Mouse (Mus musculus): ENCODE results near the gene Fam47e. TPM values are rescaled to one million over a fixed set of nuclear protein-coding genes. Genes with fewer than 3 reads are reported as not detected.

Fam47e gene
- polyA plus RNA-seq, 1 experiment from 2014 or later: not detected

DNA sequence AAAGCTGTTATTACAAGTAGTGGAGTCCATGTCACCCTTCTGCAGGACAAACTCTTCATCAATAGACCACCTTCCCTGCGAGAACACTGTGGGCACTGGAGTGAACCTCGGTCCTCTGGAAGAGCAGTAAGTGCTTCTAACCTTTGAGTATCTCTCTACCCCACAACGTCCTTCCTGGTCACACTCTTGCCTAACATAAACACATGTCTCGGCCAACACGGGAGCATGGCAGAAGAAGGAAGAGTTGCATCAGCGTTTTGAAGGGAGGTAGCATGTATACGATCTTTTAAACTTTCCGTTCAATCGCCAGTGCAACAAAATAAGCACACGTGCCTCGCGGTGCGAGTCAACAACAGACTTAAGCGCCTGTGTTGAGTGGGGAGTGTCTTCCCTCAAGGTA is 24.7 kb downstream of the Fam47e start:
- WGBS: 89% methylated on average over 14 of the region's 14 CpGs
- H3K27ac ChIP-seq (ENCODE audit: low read depth, low read length): no peak overlapping the region

DNA sequence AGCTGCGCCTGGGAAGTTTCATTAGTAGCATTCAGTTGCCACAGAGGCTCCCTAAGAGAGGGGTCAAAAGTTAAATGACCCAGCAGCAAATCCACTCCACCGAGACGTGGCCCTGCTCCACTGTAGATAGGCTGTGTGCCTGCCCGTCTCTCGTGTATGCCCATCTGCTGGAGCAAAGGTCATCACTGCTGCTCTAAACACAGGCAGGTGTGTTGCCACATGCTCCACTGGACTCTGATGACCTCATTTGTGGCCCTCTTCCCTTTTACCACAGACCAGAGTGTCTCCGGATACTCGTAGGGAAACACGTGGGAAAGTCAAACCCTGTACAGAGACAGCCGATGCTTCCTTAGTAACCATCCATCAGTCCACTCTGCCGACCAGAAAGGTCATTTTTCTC is 31.1 kb downstream of the Fam47e start:
- H3K4me2 ChIP-seq (replicated peaks; ENCODE audit: low read depth, low read length): no peak overlapping the region
- no peak overlapping the region for H3K4me3 ChIP-seq (ENCODE audit: low read depth, low read length)
- H3K4me1 ChIP-seq (replicated peaks; ENCODE audit: control insufficient read depth, insufficient read depth, low read length): no peaks in the 10 kb centered on the region
- WGBS: 46% methylated on average over 10 of the region's 10 CpGs
- DNase-seq (ENCODE audit: low spot score): no peak
- no peak overlapping the region for H3K27ac ChIP-seq (ENCODE audit: low read depth, low read length)
- no peaks in the 10 kb centered on the region for H3K9me3 ChIP-seq (ENCODE audit: control insufficient read depth, low read length)
- no peaks in the 10 kb centered on the region for H3K27me3 ChIP-seq (ENCODE audit: control insufficient read depth, insufficient read depth, low read length)
- no peak for ATAC-seq (ENCODE audit: low FRiP score)
- H3K36me3 ChIP-seq (ENCODE audit: control insufficient read depth, insufficient read depth, low read length): no peaks in the 10 kb centered on the region
- no peak overlapping the region for H3K9ac ChIP-seq (ENCODE audit: low read depth, low read length)

More for the DNA sequence above, 24.7 kb downstream of the Fam47e start:
- no peaks in the 10 kb centered on the region for H3K9me3 ChIP-seq (ENCODE audit: control insufficient read depth, low read length)
- H3K4me1 ChIP-seq (replicated peaks; ENCODE audit: control insufficient read depth, insufficient read depth, low read length): no peaks in the 10 kb centered on the region
- ATAC-seq (ENCODE audit: low FRiP score) (no peak), DNase-seq (ENCODE audit: low spot score) (no peak)
- H3K4me3 ChIP-seq (ENCODE audit: low read depth, low read length): no peak overlapping the region
- no peak overlapping the region for H3K9ac ChIP-seq (ENCODE audit: low read depth, low read length)
- H3K4me2 ChIP-seq (replicated peaks; ENCODE audit: low read depth, low read length): no peak overlapping the region
- no peaks in the 10 kb centered on the region for H3K36me3 ChIP-seq (ENCODE audit: control insufficient read depth, insufficient read depth, low read length)
- H3K27me3 ChIP-seq (ENCODE audit: control insufficient read depth, insufficient read depth, low read length): no peaks in the 10 kb centered on the region

DNA sequence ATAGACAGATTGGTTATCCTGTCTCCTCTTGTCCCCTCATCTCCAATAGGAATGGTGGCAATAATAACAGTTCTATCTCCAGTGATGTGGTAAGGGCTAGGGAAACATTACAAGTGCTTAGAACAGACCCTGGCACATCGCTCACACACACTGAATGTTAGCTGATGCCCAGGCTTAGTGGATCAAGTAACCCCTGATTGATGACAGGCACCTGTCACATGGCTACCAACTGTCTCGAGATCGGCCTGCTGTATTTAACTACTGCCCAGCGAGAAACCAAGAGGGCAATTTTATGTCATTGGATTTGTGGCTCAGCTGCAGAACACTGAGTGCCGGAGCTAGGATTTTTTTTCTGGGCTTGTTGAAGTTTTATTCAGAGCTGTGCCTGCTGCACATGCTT is 40.2 kb downstream of the Fam47e start:
- no peak for DNase-seq (ENCODE audit: low spot score)
- H3K27ac ChIP-seq (ENCODE audit: low read depth, low read length): no peak overlapping the region

DNA sequence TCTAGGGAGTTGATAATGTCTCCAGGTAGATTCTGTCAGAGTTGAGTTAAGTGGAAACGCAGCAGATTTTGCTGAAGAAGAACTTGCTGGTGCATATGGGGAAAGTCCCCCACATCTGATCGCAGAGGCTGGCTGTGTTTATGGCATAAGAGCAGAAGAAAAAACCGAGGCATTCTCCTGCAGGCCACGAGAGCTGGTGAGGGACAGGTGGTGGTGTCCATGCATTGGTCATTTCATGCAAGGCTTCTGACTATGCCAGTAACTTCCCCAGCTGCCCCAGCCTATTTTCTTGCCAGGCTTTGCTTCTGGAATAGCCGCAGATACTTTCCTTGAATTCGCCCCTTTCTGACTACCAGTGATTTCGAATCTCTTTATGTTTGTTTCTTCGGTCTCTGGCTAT is 42.0 kb downstream of the Fam47e start:
- ATAC-seq (ENCODE audit: low FRiP score): no peak

More for the DNA sequence above, 40.2 kb downstream of the Fam47e start:
- Histone ChIP-seq H3K36me3 (ENCODE audit: control insufficient read depth, insufficient read depth, low read length) (no peaks in the 10 kb centered on the region), H3K4me1 (replicated peaks; ENCODE audit: control insufficient read depth, insufficient read depth, low read length) (no peaks in the 10 kb centered on the region), H3K4me3 (ENCODE audit: low read depth, low read length) (no peak overlapping the region), H3K9me3 (ENCODE audit: control insufficient read depth, low read length) (no peaks in the 10 kb centered on the region), H3K9ac (ENCODE audit: low read depth, low read length) (no peak overlapping the region), H3K4me2 (replicated peaks; ENCODE audit: low read depth, low read length) (no peak overlapping the region), H3K27me3 (ENCODE audit: control insufficient read depth, insufficient read depth, low read length) (no peaks in the 10 kb centered on the region)
- ATAC-seq (ENCODE audit: low FRiP score): no peak
- WGBS: 87% methylated on average over 5 of the region's 5 CpGs

GRCm38 (mm10) chr5:92599030-92599429 is 44.2 kb downstream of the Fam47e start:
- 88% methylated on average over 10 of the region's 10 CpGs for WGBS
- DNase-seq (ENCODE audit: low spot score): no peak
- H3K4me1 ChIP-seq (replicated peaks; ENCODE audit: control insufficient read depth, insufficient read depth, low read length): no peaks in the 10 kb centered on the region

More for the DNA sequence above, 42.0 kb downstream of the Fam47e start:
- H3K27me3 ChIP-seq (ENCODE audit: control insufficient read depth, insufficient read depth, low read length): no peaks in the 10 kb centered on the region
- H3K27ac ChIP-seq (ENCODE audit: low read depth, low read length): no peak overlapping the region
- H3K4me2 ChIP-seq (replicated peaks; ENCODE audit: low read depth, low read length): no peak overlapping the region
- no peak overlapping the region for H3K9ac ChIP-seq (ENCODE audit: low read depth, low read length)
- H3K4me1 ChIP-seq (replicated peaks; ENCODE audit: control insufficient read depth, insufficient read depth, low read length): no peaks in the 10 kb centered on the region
- H3K36me3 ChIP-seq (ENCODE audit: control insufficient read depth, insufficient read depth, low read length): no peaks in the 10 kb centered on the region
- WGBS: 89% methylated on average over 8 of the region's 8 CpGs
- no peaks in the 10 kb centered on the region for H3K9me3 ChIP-seq (ENCODE audit: control insufficient read depth, low read length)
- DNase-seq (ENCODE audit: low spot score): no peak
- H3K4me3 ChIP-seq (ENCODE audit: low read depth, low read length): no peak overlapping the region

DNA sequence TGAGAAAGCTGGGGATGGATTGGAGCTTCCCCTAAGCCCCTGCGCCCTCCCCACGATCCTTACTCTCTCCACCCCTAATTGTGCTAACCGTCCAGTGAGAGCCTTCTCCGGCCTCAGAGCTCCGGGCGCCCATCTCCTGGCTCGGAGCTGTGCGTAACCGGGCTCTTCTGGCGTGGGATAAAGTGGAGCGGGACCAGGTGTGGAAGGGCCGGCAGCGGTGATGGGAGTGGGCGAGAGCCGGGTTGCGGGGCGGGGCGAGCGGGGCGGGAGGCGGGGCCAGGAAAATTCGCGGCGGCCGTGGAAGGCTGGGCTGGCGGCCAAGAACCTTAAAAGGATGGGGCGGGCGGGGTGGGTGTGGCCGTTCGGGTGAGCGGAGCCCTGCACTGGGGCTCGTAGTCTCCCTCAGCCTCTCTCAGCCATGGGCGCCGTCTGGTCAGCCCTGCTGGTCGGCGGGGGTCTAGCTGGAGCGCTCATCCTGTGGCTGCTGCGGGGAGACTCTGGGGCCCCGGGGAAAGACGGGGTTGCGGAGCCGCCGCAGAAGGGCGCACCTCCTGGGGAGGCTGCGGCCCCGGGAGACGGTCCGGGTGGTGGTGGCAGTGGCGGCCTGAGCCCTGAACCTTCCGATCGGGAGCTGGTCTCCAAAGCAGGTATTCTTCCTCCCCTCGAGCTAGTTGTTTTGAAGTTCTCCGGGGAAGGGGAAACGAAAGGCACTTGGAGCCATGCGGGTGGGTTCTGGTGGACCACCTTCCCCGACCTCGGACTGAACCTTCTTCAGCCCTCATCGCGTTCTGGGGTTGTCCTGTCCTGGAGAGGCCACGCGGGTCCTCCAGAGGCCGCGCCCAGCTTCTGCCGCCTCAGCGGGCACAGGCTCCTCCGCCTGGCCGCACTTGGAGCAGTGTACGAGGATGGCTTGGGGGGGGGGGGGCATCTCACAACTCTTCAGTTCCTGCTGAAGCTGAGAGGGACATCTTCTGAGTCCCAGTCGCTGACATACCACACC is 48.1 kb downstream of the Fam47e start, which contains the start of gene Stbd1:
TSS of gene Stbd1 (plus strand) at position 351 of the 1,000 bp plus-strand sequence.
- peak within 1 kb of the TSS; percentile 96 for H3K4me2 ChIP-seq (replicated peaks; ENCODE audit: low read depth, low read length)
- H3K27ac ChIP-seq (ENCODE audit: low read depth, low read length): no peak within 1 kb of the TSS
- no peaks in the 10 kb centered on the region for H3K36me3 ChIP-seq (ENCODE audit: control insufficient read depth, insufficient read depth, low read length)
- peaks cover 3% of the 10 kb centered on the region; the same call in 1 of the 2 replicates for H3K27me3 ChIP-seq (ENCODE audit: control insufficient read depth, insufficient read depth, low read length)
- WGBS: 1% methylated on average over 60 of the region's 69 CpGs
- ATAC-seq (ENCODE audit: low FRiP score): peak; percentile 95
- H3K9ac ChIP-seq (ENCODE audit: low read depth, low read length): peak within 1 kb of the TSS; percentile 62
- peak within 1 kb of the TSS; percentile 62 for H3K4me3 ChIP-seq (ENCODE audit: low read depth, low read length)
- no peaks in the 10 kb centered on the region for H3K4me1 ChIP-seq (replicated peaks; ENCODE audit: control insufficient read depth, insufficient read depth, low read length)
- DNase-seq (ENCODE audit: low spot score): peak; percentile 83
- no peaks in the 10 kb centered on the region for H3K9me3 ChIP-seq (ENCODE audit: control insufficient read depth, low read length)

More at GRCm38 (mm10) chr5:92599030-92599429, 44.2 kb downstream of the Fam47e start:
- H3K4me2 ChIP-seq (replicated peaks; ENCODE audit: low read depth, low read length): no peak overlapping the region
- H3K27me3 ChIP-seq (ENCODE audit: control insufficient read depth, insufficient read depth, low read length): no peaks in the 10 kb centered on the region; the same call in 1 of the 2 replicates
- no peaks in the 10 kb centered on the region for H3K36me3 ChIP-seq (ENCODE audit: control insufficient read depth, insufficient read depth, low read length)
- no peak overlapping the region for H3K9ac ChIP-seq (ENCODE audit: low read depth, low read length)
- no peak overlapping the region for H3K4me3 ChIP-seq (ENCODE audit: low read depth, low read length)
- no peak for ATAC-seq (ENCODE audit: low FRiP score)
- no peaks in the 10 kb centered on the region for H3K9me3 ChIP-seq (ENCODE audit: control insufficient read depth, low read length)
- no peak overlapping the region for H3K27ac ChIP-seq (ENCODE audit: low read depth, low read length)

DNA sequence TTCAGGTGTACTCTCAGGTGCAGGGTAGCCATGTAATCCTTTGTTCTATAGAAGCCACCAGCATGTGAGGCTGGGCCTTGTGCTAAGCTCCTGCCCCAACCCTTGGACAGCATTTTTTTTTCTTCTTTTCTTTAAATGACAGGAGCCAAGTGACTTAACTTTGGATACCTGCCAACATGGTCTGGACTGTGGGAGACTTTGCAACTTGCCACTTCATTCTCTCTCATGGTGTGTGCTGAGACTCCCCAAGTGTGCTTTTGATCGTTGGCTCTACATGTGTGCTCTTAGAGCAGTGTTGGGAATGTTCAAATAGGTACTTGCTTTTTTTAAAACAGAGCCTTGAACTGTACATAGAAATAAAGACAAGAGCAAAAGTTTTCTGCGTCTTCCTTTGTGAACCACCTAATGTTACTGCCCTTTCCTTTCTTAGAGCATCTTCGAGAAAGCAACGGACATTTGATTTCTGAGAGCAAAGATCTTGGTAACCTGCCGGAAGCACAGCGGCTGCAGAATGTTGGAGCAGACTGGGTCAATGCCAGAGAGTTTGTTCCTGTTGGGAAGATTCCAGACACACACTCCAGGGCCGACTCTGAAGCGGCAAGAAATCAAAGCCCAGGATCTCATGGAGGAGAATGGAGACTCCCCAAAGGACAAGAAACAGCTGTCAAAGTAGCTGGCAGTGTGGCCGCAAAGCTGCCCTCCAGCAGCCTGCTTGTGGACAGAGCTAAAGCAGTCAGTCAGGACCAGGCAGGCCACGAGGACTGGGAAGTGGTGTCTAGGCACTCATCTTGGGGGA is 49.8 kb downstream of the Fam47e start:
- no peaks in the 10 kb centered on the region for H3K36me3 ChIP-seq (ENCODE audit: control insufficient read depth, insufficient read depth, low read length)
- H3K27me3 ChIP-seq (ENCODE audit: control insufficient read depth, insufficient read depth, low read length): peaks cover 3% of the 10 kb centered on the region; the same call in 1 of the 2 replicates
- H3K4me1 ChIP-seq (replicated peaks; ENCODE audit: control insufficient read depth, insufficient read depth, low read length): no peaks in the 10 kb centered on the region
- H3K4me2 ChIP-seq (replicated peaks; ENCODE audit: low read depth, low read length): no peak overlapping the region
- DNase-seq (ENCODE audit: low spot score) (no peak), ATAC-seq (ENCODE audit: low FRiP score) (no peak)
- H3K27ac ChIP-seq (ENCODE audit: low read depth, low read length): no peak overlapping the region
- H3K4me3 ChIP-seq (ENCODE audit: low read depth, low read length): no peak overlapping the region
- H3K9me3 ChIP-seq (ENCODE audit: control insufficient read depth, low read length): no peaks in the 10 kb centered on the region
- no peak overlapping the region for H3K9ac ChIP-seq (ENCODE audit: low read depth, low read length)
- WGBS: 80% methylated on average over 10 of the region's 10 CpGs

- Histone ChIP-seq H3K4me1 (replicated peaks; ENCODE audit: control insufficient read depth, insufficient read depth, low read length) (no peaks in the 10 kb centered on the region), H3K27me3 (ENCODE audit: control insufficient read depth, insufficient read depth, low read length) (peaks cover 3% of the 10 kb centered on the region; the same call in 1 of the 2 replicates), H3K9ac (ENCODE audit: low read depth, low read length) (no peak overlapping the region), H3K27ac (ENCODE audit: low read depth, low read length) (no peak overlapping the region), H3K36me3 (ENCODE audit: control insufficient read depth, insufficient read depth, low read length) (no peaks in the 10 kb centered on the region), H3K9me3 (ENCODE audit: control insufficient read depth, low read length) (no peaks in the 10 kb centered on the region), H3K4me3 (ENCODE audit: low read depth, low read length) (no peak overlapping the region), H3K4me2 (replicated peaks; ENCODE audit: low read depth, low read length) (no peak overlapping the region)
- DNase-seq (ENCODE audit: low spot score): no peak
- WGBS: 89% methylated on average over 5 of the region's 5 CpGs
- no peak for ATAC-seq (ENCODE audit: low FRiP score)
These were observed 52.8 kb downstream of the Fam47e start for GRCm38 (mm10) chr5:92607492-92608229.

Data from hindbrain, embryonic 11.5 days (tissue).